ENCODE assay signal across 8 mouse cellular contexts in the genomic region with DNA sequence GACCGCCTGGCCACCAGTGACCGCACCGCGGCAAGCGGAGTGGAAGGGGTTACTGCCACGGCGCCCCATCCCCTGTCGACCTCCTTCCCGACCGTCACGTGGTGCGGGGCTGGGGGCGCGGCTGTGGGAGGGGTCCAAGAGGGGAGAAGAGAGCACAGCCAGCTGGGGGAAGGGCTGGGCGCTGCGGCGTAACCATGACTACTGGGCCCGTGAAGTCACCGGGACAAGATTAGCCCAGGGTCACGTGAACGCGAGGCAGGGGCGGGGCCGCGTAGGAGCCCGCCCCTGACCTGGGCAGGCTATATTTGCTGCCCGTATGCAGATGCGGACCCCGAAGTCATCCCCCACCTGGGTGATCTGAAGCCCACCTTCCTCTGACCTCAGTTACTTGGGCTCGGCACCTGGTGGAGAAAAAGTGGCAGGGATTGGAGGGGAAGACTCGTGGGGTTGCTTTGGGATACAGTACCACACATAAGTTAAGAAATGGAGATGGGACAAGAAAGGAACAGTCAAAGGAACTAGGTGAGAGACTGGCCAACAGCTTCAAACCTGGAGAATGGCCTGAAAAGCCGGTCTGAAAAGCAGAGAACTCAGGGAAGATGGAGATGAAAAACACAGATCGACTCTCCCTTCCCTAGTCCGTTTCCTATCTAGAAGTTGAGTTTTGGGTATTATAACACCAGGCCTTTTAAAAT. TPM values are rescaled to one million over a fixed set of nuclear protein-coding genes. Genes with fewer than 3 reads are reported as not detected.
DNase-seq lines count a peak whose midpoint lies in the region; ATAC-seq lines count a peak whose summit lies in the region.

No protein-coding gene starts in this region.

- H3K9me3 ChIP-seq in hindbrain, embryonic 16.5 days (ENCODE audit: control insufficient read depth, low read length) = no peaks in the 10 kb centered on the region

- H3K9ac ChIP-seq in hindbrain, embryonic 16.5 days (ENCODE audit: low read depth, low read length) = peak overlapping the region; percentile 82

- DNase-seq in WW6 (ENCODE audit: low read depth, low spot score) = peak; percentile 96
- peak; percentile 86 to 89 for DNase-seq in cerebellum, postnatal 4 days (ENCODE audit: low spot score in 2 of 2)
- peak; percentile 77 for DNase-seq in gastrocnemius, adult 18-20 months (ENCODE audit: low spot score)
- peak; percentile 78 to 84 for DNase-seq in left cerebral cortex, adult 18-20 months (ENCODE audit: low spot score in 2 of 2)
- DNase-seq in lung, postnatal 4 days = peak; percentile 87 to 91
- peak; percentile 79 for DNase-seq in retina, postnatal 7 days (ENCODE audit: low read depth, low spot score)
- peak; percentile 68 to 73 for DNase-seq in urinary bladder, adult 18-20 months (ENCODE audit: low spot score in 2 of 2)

- peak; percentile 94 for ATAC-seq in hindbrain, embryonic 16.5 days

- peak overlapping the region; percentile 94 for H3K27ac ChIP-seq in hindbrain, embryonic 16.5 days (ENCODE audit: low read depth, low read length)

- H3K4me3 ChIP-seq in hindbrain, embryonic 16.5 days (ENCODE audit: low read length) = peak overlapping the region; percentile 69

- no peaks in the 10 kb centered on the region for H3K36me3 ChIP-seq in hindbrain, embryonic 16.5 days (ENCODE audit: control insufficient read depth, insufficient read depth, low read length)

- 2% methylated on average over 33 of the region's 34 CpGs for WGBS in hindbrain, embryonic 16.5 days

- no peaks in the 10 kb centered on the region for H3K27me3 ChIP-seq in hindbrain, embryonic 16.5 days (replicated peaks; ENCODE audit: control insufficient read depth, insufficient read depth, low read length)

- peak overlapping the region; percentile 87 for H3K4me2 ChIP-seq in hindbrain, embryonic 16.5 days (ENCODE audit: low read length)

- H3K4me1 ChIP-seq in hindbrain, embryonic 16.5 days (ENCODE audit: control insufficient read depth, insufficient read depth, low read depth, low read length) = peaks cover 53% of the 10 kb centered on the region

RNA-seq across cellular contexts. Expression of a gene that starts 6.1 kb away (rescaled TPM):
- total RNA-seq in gastrocnemius, adult 18-20 months (2021) = 1 to 10 TPM in 1 of 2 experiments, under 1 TPM in 1; 0.82 to 1.5 TPM
- 55.7 and 62.4 TPM in 2 replicates for polyA plus RNA-seq in hindbrain, embryonic 16.5 days (2015; fragmentation: Nextera tagmentation; extraction: Ambion mirVana)
- total RNA-seq in left cerebral cortex, adult 18-20 months (2021) = 10 to 100 TPM; 94.3 to 97.3 TPM

RNA-seq across cellular contexts. Expression of a gene that starts 7.2 kb away (rescaled TPM):
- total RNA-seq in gastrocnemius, adult 18-20 months (2021) = not detected
- polyA plus RNA-seq in hindbrain, embryonic 16.5 days (2015; fragmentation: Nextera tagmentation; extraction: Ambion mirVana) = 8.1 and 21.8 TPM in 2 replicates
- total RNA-seq in left cerebral cortex, adult 18-20 months (2021) = not detected

RNA-seq across cellular contexts. Expression of a gene that starts 7.3 kb away (rescaled TPM):
- 10 to 100 TPM; 28.2 to 33.3 TPM for total RNA-seq in gastrocnemius, adult 18-20 months (2021)
- 104 and 109 TPM in 2 replicates for polyA plus RNA-seq in hindbrain, embryonic 16.5 days (2015; fragmentation: Nextera tagmentation; extraction: Ambion mirVana)
- total RNA-seq in left cerebral cortex, adult 18-20 months (2021) = 10 to 100 TPM; 28.8 to 30.3 TPM

RNA-seq across cellular contexts. Expression of a gene that starts 14.0 kb away (rescaled TPM):
- 1 to 10 TPM; 1.5 to 1.8 TPM for total RNA-seq in gastrocnemius, adult 18-20 months (2021)
- 4.1 and 5.0 TPM in 2 replicates for polyA plus RNA-seq in hindbrain, embryonic 16.5 days (2015; fragmentation: Nextera tagmentation; extraction: Ambion mirVana)
- total RNA-seq in left cerebral cortex, adult 18-20 months (2021) = 1 to 10 TPM; 2.3 to 3.8 TPM

RNA-seq across cellular contexts. Expression of a gene that starts 40.4 kb away (rescaled TPM):
- 100 to 1,000 TPM; 403 to 410 TPM for total RNA-seq in gastrocnemius, adult 18-20 months (2021)
- 120 TPM in 2 replicates for polyA plus RNA-seq in hindbrain, embryonic 16.5 days (2015; fragmentation: Nextera tagmentation; extraction: Ambion mirVana)
- total RNA-seq in left cerebral cortex, adult 18-20 months (2021) = 100 to 1,000 TPM; 499 to 503 TPM

Comparison
In these comparisons a context has a peak if more than half of its experiments do, and no peak if none do; other contexts are left out.
1. Peak in every context shown above with its lines: DNase-seq, ATAC-seq, H3K4me3 ChIP-seq and H3K27ac ChIP-seq.
2. RNA of a gene that starts 6.1 kb away (total RNA-seq): 94.3 to 97.3 TPM in left cerebral cortex, adult 18-20 months; 0.82 to 1.5 TPM in gastrocnemius, adult 18-20 months; every median in the first group is over 10 times any median in the second.